Mouse (Mus musculus) stomach, postnatal 0 days (tissue): ENCODE measurements around the gene Pde6b.

Source experiments
- CTCF ChIP-seq: IDR thresholded peaks from 2 replicates; pipeline ENCODE4 v1.5.1; 2016; ENCODE audit warnings: antibody characterized with exemption, low read depth, mild to moderate bottlenecking, moderate library complexity
- EP300 ChIP-seq: optimal IDR thresholded peaks from 2 replicates; pipeline ENCODE3; 2016; ENCODE audit warnings: antibody characterized with exemption

- TF ChIP-seq CTCF (no peak), EP300 (no peak)
Observed at GRCm38 (mm10) chr5:108466647-108467046, 78.5 kb downstream of the Pde6b start.
